Mouse (Mus musculus) G1E (cell line): Measurements from ENCODE around the gene Yjefn3. TPM values are rescaled to one million over a fixed set of nuclear protein-coding genes. Genes with fewer than 3 reads are reported as not detected.
A peak's percentile ranks its signal among the peaks of the same experiment; 100 is the strongest.

ENCODE experiments used
- ATAC-seq: 2 replicates; pipeline ENCODE4 v1.8.0; 2016; ENCODE audit warnings: mild to moderate bottlenecking; ENCODE audit not compliant: insufficient number of reproducible peaks, poor library complexity, low FRiP score, severe bottlenecking; ENCODE audit errors: extremely low read depth
- DNase-seq: peaks from one replicate; pipeline ENCODE4 v3.0.0; 2012; ENCODE audit warnings: low spot score
- H3K27me3 ChIP-seq: 2 replicates; pipeline ENCODE4 v1.6.1; 2012; ENCODE audit warnings: mild to moderate bottlenecking, low read length, inconsistent platforms; ENCODE audit not compliant: insufficient read depth
- H3K36me3 ChIP-seq: replicated peaks from 2 replicates; pipeline ENCODE3; 2012; ENCODE audit warnings: mild to moderate bottlenecking, inconsistent platforms
- H3K4me1 ChIP-seq: 2 replicates; pipeline ENCODE4 v1.6.1; 2012; ENCODE audit warnings: low read depth, low read length, inconsistent platforms, mixed read lengths; ENCODE audit not compliant: insufficient read depth
- H3K4me3 ChIP-seq: 2 replicates; pipeline ENCODE4 v1.5.1; 2012; ENCODE audit warnings: low read depth, mild to moderate bottlenecking, inconsistent platforms, low read length, moderate library complexity, mixed read lengths
- H3K9me3 ChIP-seq: replicated peaks from 2 replicates; pipeline ENCODE4 v1.6.1; 2012; ENCODE audit warnings: inconsistent platforms
- CTCF ChIP-seq: IDR thresholded peaks from 2 replicates; pipeline ENCODE4 v1.5.1; 2012; ENCODE audit warnings: low read depth, low read length, inconsistent platforms, mixed read lengths
- GATA1 ChIP-seq: IDR thresholded peaks from 2 replicates; pipeline ENCODE4 v1.6.1; 2012; ENCODE audit warnings: borderline replicate concordance, low read length, inconsistent platforms, mixed read lengths
- GATA2 ChIP-seq: IDR thresholded peaks from 2 replicates; pipeline ENCODE4 v1.6.1; 2012; ENCODE audit warnings: low read depth, low read length, inconsistent platforms, borderline replicate concordance
- POLR2AphosphoS5 ChIP-seq: IDR thresholded peaks from 2 replicates; pipeline ENCODE4 v1.6.1; 2012; ENCODE audit warnings: low read depth, low read length, inconsistent platforms; ENCODE audit not compliant: insufficient replicate concordance
- TAL1 ChIP-seq: conservative IDR thresholded peaks from 2 replicates; pipeline ENCODE4 v1.6.1; 2012; ENCODE audit warnings: low read depth, low read length, inconsistent platforms, mixed read lengths
- polyA plus RNA-seq: library from polyadenylated mRNA; stranded (reverse); fragments of >175 nt; gene quantifications from 2 replicates; pipeline ENCODE4 v1.2.3, GENCODE M21; 2012
- total RNA-seq, 2 experiments: library from RNA; stranded (forward) in 1 of 2; stranded (reverse) in 1 of 2; fragments of 200-1000 nt in 1 of 2; fragments of >200 nt in 1 of 2; fragmentation: Nextera tagmentation in 1 of 2; gene quantifications; 2 replicates each; pipeline ENCODE4 v1.2.3; 2014 to 2017

The Yjefn3 gene
- total and polyA plus RNA-seq, 3 experiments, result 1.8 to 2.1 TPM; not detected in 1

- H3K4me3 ChIP-seq, result no peak overlapping the region
- no peaks in the 10 kb centered on the region for H3K9me3 ChIP-seq
- TF ChIP-seq CTCF (no peak), TAL1 (no peak), GATA1 (no peak), POLR2AphosphoS5 (no peak), GATA2 (no peak)
- peaks cover 52% of the 10 kb centered on the region for H3K4me1 ChIP-seq
- peaks cover 91% of the 10 kb centered on the region for H3K36me3 ChIP-seq
- DNase-seq (no peak), ATAC-seq (no peak)
- H3K27me3 ChIP-seq, result no peaks in the 10 kb centered on the region
These were observed 21.5 kb upstream of the Yjefn3 start for GRCm38 (mm10) chr8:69923986-69924385.

GRCm38 (mm10) chr8:69921141-69921540, 18.6 kb upstream of the Yjefn3 start:
- H3K4me1 ChIP-seq, result peaks cover 56% of the 10 kb centered on the region
- no peak for ATAC-seq
- no peak for DNase-seq

GRCm38 (mm10) chr8:69919876-69920662, 17.6 kb upstream of the Yjefn3 start:
- DNase-seq, result peak; percentile 83
- TF ChIP-seq GATA1, result no peak
- no peak for TF ChIP-seq GATA2
- TF ChIP-seq POLR2AphosphoS5, result no peak
- no peak for TF ChIP-seq TAL1
- TF ChIP-seq CTCF, result no peak
- Histone ChIP-seq H3K4me1 (peaks cover 56% of the 10 kb centered on the region), H3K36me3 (peaks cover 91% of the 10 kb centered on the region), H3K9me3 (no peaks in the 10 kb centered on the region), H3K4me3 (peak overlapping the region; percentile 4; the same call in 1 of the 2 replicates), H3K27me3 (no peaks in the 10 kb centered on the region)
- peak; percentile 74 for ATAC-seq

More at GRCm38 (mm10) chr8:69921141-69921540, 18.6 kb upstream of the Yjefn3 start:
- Histone ChIP-seq H3K4me3 (peak overlapping the region; percentile 1; the same call in 1 of the 2 replicates), H3K9me3 (no peaks in the 10 kb centered on the region), H3K27me3 (no peaks in the 10 kb centered on the region), H3K36me3 (peaks cover 91% of the 10 kb centered on the region)
- TF ChIP-seq GATA2 (no peak), GATA1 (no peak), POLR2AphosphoS5 (no peak), TAL1 (no peak), CTCF (no peak)

GRCm38 (mm10) chr8:69919010-69919409, 16.5 kb upstream of the Yjefn3 start:
- H3K36me3 ChIP-seq, result peaks cover 95% of the 10 kb centered on the region
- no peaks in the 10 kb centered on the region for H3K27me3 ChIP-seq
- H3K4me1 ChIP-seq, result peaks cover 55% of the 10 kb centered on the region
- DNase-seq (peak; percentile 65), ATAC-seq (peak; percentile 51)
- no peaks in the 10 kb centered on the region for H3K9me3 ChIP-seq
- TF ChIP-seq POLR2AphosphoS5 (no peak), CTCF (peak; percentile 85), GATA1 (no peak)
- no peak overlapping the region for H3K4me3 ChIP-seq

- Histone ChIP-seq H3K4me1 (peaks cover 50% of the 10 kb centered on the region), H3K4me3 (no peak overlapping the region), H3K36me3 (peaks cover 95% of the 10 kb centered on the region), H3K9me3 (no peaks in the 10 kb centered on the region), H3K27me3 (no peaks in the 10 kb centered on the region)
- ATAC-seq (no peak), DNase-seq (no peak)
- TF ChIP-seq TAL1 (no peak), GATA1 (no peak), POLR2AphosphoS5 (no peak), CTCF (no peak), GATA2 (no peak)
These were observed 16.0 kb upstream of the Yjefn3 start for GRCm38 (mm10) chr8:69918506-69918905.

- no peak for ATAC-seq
- TF ChIP-seq TAL1 (no peak), CTCF (no peak), POLR2AphosphoS5 (no peak), GATA1 (no peak), GATA2 (no peak)
- H3K4me1 ChIP-seq, result peaks cover 25% of the 10 kb centered on the region
These were observed 13.2 kb upstream of the Yjefn3 start for GRCm38 (mm10) chr8:69915748-69916147.

More at GRCm38 (mm10) chr8:69915748-69916147, 13.2 kb upstream of the Yjefn3 start:
- DNase-seq, result no peak
- peaks cover 95% of the 10 kb centered on the region for H3K36me3 ChIP-seq
- no peaks in the 10 kb centered on the region for H3K9me3 ChIP-seq
- no peaks in the 10 kb centered on the region for H3K27me3 ChIP-seq
- H3K4me3 ChIP-seq, result no peak overlapping the region
